Mouse (Mus musculus) layer of hippocampus, postnatal 36 days (tissue): ENCODE data around the gene Otx1. TPM values are rescaled to one million over a fixed set of nuclear protein-coding genes. Genes with fewer than 3 reads are reported as not detected.
A peak's percentile ranks its signal among the peaks of the same experiment; 100 is the strongest.

Experiments used
- DNase-seq, 2 experiments: peaks; one replicate each; pipeline ENCODE4 v3.0.0; 2022
- total RNA-seq, 2 experiments: library from RNA; stranded (reverse); gene quantifications; 2 replicates each; pipeline ENCODE4 v1.2.3; 2021

Otx1 gene
- total RNA-seq, 2 experiments from 2014 or later = 3.1 to 4.6 TPM

DNA sequence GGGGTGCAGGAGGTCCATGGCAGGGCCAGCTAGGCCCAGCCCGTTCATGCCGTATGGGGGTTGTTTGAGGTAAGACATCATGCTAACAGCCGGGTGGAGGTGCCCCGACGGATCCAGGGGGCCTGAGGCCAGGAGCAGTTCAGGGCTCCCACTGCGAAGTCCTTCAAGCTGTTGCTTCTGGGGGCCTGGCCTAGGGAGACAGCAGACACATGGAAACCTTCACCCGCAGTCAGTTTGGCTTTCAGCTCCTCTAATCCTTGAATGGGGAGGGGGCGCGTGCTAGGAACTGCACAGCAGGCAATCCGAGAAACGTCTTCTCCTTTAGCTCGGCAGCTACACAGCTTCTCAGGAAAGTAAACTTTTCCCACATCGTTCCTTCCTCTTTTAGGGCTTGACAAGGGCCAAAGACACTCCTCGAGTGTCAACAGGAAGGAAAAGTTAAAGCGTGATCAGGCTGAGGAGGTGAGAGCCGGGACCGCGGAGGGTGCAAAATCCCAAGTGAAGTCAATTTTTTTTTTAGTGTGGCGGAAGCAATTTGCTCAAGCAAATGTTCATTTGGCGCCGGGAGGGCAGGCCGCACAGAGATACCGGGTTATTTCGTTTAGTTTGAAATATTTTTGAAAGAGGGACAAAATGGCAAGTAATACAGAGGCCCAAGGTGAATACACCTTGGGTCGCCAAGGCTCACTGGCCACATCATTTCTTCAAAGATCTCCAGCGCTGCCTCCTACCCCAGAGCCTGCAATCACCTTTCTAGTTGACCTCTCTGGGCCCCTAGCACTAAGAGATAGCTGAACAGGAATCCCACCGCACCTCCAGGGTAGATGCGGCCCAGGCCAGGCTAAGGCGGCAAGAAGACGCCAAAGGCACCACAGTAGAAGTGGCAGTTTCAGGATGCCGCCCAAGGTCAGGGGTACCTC is 3.0 kb downstream of the Otx1 start:
- peak in 1 of 2 experiments; percentile 7 for DNase-seq

DNA sequence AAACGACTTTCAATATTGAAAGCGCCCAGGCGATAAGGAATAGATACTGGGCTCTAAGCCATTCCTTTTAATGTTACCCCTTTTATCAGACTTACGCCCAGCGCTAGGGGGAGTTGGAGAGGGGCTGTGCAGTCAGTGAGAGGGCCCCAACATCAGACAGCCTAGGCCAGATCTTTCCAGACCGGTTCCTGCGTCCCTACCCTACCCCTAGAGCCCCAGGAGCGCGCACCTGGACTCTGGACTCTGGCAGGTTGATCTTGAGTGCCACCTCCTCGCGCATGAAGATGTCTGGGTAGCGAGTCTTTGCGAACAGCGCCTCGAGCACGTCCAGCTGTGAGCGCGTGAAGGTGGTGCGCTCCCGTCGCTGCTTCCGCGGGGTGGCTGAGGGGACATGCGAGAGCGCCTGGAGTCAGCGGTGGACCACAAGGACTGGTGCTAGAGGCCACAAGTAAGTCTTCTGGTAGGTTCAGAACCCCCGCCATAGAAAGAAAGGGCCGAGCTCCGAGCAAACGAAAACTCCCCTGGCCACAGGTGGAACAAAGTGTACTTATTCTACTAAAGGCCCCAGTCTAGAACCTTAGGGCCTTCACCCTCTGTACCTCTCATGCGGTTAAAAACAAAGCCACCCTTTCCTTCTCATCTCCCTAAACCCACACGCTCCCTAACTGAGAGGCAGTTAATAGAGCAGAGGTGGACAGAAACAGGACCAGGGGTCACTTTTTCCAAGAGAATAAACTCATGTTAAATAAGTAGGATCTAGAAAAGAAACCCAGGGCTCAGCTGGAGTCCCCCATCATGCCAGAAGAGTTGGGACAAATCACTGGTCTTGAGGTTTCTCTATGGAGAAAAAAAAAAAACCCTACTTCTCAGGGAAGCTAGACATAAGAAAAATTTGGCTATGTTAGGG is 4.3 kb downstream of the Otx1 start:
- peak in 1 of 2 experiments; percentile 6 for DNase-seq

GRCm38 (mm10) chr11:21997561-21998140 is 5.0 kb downstream of the Otx1 start:
- DNase-seq = peak in 1 of 2 experiments; percentile 12

GRCm38 (mm10) chr11:21996661-21997560 is 5.8 kb downstream of the Otx1 start:
- DNase-seq = peak; percentile 18 to 25

GRCm38 (mm10) chr11:21996325-21996647 is 6.4 kb downstream of the Otx1 start:
- peak in 1 of 2 experiments; percentile 7 for DNase-seq

- peak in 1 of 2 experiments; percentile 7 for DNase-seq
Observed at GRCm38 (mm10) chr11:21995534-21996324, 7.0 kb downstream of the Otx1 start.

DNA sequence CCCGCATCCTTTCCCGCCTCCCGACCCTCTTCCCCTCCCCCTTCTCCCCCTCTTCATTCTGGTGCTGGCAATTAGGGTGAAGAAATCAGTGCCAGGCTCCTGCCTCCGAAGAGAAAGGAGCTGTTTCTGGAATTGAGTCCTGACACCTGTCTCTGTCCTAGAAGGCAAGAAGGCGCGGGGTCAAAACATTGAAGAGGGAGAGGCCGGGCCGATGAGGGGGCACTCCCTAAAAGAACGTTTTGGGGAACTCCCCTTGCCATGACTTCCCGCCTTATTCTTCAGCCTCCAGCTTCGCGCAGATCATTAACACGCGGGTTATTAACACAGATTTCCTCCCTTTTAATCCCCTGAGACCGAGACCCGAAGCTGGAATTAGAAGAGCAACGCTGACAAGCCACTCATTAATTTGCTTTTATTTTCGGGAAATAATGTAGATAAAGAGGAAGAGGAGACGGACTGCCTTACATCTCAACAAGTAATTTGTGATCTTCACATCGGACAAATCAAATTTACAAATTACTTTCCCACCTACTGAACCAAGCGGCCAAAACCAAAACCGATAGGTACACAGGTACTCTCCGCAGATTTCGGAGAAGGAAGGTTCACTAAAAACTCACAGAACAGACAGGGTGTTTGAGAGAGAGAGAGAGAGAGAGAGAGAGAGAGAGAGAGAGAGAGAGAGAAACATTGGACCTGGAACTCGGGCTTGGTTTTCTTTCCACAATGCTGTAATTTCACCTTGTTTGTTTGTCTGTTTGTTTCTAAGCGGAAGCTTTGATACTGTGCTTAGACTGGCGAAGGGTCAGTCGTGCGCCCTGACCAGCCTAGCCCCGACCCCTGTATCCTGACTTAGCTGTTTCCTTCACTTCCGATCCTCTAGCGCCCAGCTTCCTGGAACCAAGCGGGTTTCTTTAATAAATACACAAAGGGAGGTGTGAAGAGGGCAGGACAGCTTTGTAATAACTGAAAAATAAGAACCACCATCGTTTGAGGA is 8.0 kb downstream of the Otx1 start:
- DNase-seq = peak; percentile 5 to 7

DNA sequence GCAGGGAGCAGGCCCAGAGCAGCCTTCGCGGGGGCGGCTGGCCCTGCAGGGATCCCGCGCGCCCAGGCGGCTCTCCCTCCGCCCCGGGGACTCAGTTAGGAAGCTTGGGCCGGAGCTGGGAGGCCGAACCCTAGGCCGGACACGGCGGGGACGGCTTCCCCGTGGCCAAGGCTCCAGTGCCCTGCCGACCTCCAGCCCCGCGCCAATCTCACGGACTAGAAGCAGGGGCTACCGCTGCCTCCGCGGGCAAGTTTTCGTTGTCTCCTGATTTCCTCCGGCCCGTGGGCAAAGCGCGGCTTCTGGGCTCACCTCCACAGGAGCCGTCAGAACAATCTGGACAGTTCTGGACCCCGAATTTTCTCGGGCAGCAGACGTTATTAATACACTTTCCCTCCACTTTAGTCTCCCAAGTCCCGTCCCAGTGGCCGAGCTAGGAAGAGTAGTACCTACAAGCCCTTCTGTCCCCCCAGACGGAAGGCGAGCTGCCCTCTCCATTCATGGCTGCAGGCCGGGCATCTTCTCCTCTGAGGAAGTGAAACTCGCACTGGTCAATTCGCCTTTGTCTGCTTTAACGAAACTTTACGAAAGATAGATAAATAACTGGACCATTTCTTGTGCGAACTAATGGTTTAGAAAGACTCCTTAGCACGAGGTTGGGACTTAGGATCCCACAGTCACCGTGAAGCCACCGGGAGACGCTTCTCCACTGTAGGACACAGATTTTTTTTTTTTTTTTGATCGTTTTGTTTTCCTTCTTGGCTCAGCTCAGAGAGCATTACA is 8.9 kb downstream of the Otx1 start:
- DNase-seq = peak; percentile 12 to 14

GRCm38 (mm10) chr11:21992761-21993596 is 9.7 kb downstream of the Otx1 start:
- DNase-seq = no peak

- DNase-seq = no peak
Observed at GRCm38 (mm10) chr11:21988398-21988946, 14.2 kb downstream of the Otx1 start.

GRCm38 (mm10) chr11:21985118-21985517 is 17.6 kb downstream of the Otx1 start:
- DNase-seq = no peak

DNA sequence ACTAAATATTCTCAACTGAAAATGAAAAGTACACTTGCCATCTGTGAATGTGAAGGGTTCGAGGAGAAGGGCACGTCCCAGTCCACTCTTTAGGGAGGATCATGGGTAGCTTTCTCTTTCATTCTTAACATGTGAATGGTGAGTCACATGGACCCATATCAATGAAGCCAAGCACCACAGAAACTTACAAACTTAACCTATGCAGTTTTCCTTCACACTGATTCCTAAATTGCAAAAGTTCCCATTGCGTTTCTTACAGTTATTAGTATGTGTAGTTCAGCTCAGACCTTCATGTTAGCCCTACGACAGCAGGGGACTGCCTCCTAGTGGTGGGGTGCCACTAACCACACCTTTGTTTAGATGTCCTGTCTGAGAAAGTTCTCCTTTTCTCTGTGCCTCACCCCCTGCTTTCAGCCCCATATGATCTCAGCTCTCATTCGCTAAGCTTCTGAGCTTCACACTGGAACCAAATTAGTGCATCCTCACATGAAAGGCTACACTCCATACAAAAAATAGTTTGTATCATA is 28.6 kb downstream of the Otx1 start:
- DNase-seq = no peak

DNA sequence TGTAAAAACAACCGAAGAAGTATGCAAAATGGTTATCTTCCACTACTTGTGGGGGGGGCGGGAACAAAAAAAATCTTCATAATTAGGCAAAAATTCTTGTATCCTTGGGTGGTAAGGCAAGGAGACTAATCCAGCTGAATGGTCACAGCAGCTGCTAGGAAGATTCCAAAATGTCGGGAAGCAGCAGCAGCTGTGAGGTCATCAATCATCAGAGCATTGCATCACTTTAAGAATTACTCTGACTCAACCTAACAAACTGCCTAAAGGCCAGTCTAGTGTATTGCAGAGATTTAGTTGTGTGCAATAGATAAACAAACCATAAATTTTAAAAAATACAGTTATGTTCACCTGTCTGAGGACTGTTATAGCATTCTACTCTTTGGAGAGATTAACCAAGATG is 29.1 kb downstream of the Otx1 start:
- no peak for DNase-seq

GRCm38 (mm10) chr11:21968922-21969321 is 33.8 kb downstream of the Otx1 start:
- DNase-seq = no peak

DNA sequence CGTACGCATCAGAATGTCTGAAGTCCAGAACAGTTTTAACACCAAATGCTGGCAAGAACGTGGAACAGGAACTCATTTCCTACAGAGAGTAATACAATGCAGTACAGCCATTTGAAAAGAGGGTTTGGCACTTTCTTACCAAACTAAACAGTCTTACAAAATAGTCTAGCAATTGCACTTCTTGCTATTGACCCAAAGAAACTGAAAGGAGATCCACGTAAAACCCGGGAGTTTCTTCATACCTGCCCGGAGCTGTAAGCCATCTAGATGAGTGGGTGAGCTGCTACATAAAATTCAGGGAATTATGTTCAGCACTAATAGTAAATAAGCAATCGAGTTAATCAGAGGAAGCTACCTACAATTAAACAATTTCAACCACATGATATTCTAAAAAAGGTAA is 47.5 kb downstream of the Otx1 start:
- no peak for DNase-seq

DNA sequence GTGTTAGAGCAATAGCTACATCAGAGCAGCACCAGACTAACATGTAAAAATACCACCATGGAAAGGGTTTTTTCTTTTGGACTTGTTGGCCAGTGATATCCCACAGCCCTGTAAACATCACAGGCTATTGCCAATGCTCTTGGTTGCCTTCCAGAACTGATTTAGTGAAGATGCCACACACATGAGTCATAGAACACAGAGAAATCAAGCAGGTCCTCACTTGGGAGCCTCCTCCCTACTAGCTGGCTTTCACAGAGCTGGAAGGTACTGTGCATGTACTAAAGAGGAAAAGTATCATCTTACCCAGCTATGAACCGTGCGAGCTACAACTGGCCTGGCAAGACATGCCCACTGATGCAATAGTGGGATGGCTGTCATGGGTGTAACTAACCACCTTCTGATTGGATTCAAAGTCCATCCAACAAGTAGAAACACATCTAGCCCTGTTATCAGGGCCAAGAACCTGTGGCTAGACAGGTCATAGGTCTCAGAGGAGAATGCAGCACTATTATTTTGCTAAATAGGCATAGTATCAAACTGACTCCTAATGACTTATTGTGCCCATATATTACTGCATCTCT is 51.0 kb downstream of the Otx1 start:
- no peak for DNase-seq

DNA sequence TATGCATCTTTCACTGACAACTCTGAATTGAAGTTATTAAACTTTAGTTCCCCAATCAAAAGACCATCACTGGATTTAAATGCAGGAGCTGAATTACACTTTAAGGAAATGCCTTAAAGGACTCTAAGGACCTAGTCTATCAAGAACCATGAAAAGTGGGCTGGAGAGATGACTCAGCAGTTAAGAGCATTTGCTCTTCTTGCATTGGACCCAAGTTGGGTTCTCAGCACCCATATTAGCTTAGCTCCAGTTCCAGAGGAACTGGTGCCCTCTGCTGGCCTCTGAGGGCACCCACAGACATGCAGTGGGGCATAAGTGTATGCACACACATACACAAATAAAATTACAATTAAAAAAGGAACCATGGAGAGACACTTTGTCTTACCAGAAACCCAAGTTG is 52.6 kb downstream of the Otx1 start:
- no peak for DNase-seq
